Comparison of ENCODE assay signal across 25 mouse cellular contexts in genomic region chr3:135757888-135758287, GRCm38 (mm10).
"Had no signal": no experiment of that assay in that cellular context is flagged by ENCODE, and none has a peak within 500 bp of the region (broad histone marks: within the 10 kb centered on the region; RNA-seq: fewer than 3 reads in every experiment).

No protein-coding gene starts in this region.

- H3K27ac ChIP-seq: heart, adult 2 months; heart, embryonic 13.5 days; heart, embryonic 15.5 days; hindbrain, embryonic 13.5 days; hindbrain, embryonic 15.5 days; hindbrain, postnatal 0 days; kidney, embryonic 15.5 days; kidney, postnatal 0 days; limb, embryonic 13.5 days; limb, embryonic 15.5 days; liver, embryonic 13.5 days had no signal

- H3K27me3 ChIP-seq: heart, embryonic 13.5 days; heart, embryonic 15.5 days; hindbrain, embryonic 13.5 days; hindbrain, embryonic 15.5 days; kidney, embryonic 15.5 days; limb, embryonic 13.5 days; limb, embryonic 15.5 days; liver, embryonic 13.5 days had no signal

- H3K4me1 ChIP-seq: heart, embryonic 13.5 days; heart, embryonic 15.5 days; hindbrain, embryonic 13.5 days; hindbrain, embryonic 15.5 days; kidney, embryonic 15.5 days; limb, embryonic 13.5 days; limb, embryonic 15.5 days had no signal

- H3K36me3 ChIP-seq: heart, embryonic 13.5 days; heart, embryonic 15.5 days; hindbrain, embryonic 13.5 days; hindbrain, embryonic 15.5 days; kidney, embryonic 15.5 days; limb, embryonic 13.5 days; limb, embryonic 15.5 days; liver, embryonic 13.5 days had no signal

- H3K4me2 ChIP-seq: heart, embryonic 11.5 days; heart, embryonic 13.5 days; heart, embryonic 15.5 days; hindbrain, embryonic 13.5 days; hindbrain, embryonic 15.5 days; kidney, embryonic 15.5 days; limb, embryonic 13.5 days; limb, embryonic 15.5 days; liver, embryonic 13.5 days had no signal

- DNase-seq: gastrocnemius, postnatal 14 days; heart, adult 11 months; heart, adult 2 months; heart, postnatal 14 days; heart, postnatal 36 days; kidney, adult 11 months; kidney, adult 2 months; kidney, adult 9 months; kidney, postnatal 14 days; kidney, postnatal 36 days; layer of hippocampus, adult 9-11 months; layer of hippocampus, postnatal 36 days; left cerebral cortex, postnatal 4 days; liver, embryonic 13.5 days had no signal

- ATAC-seq: hindbrain, postnatal 0 days; intestine, embryonic 16.5 days had no signal

- H3K4me3 ChIP-seq: heart, adult 2 months; heart, embryonic 13.5 days; heart, embryonic 15.5 days; hindbrain, embryonic 13.5 days; hindbrain, embryonic 15.5 days; kidney, embryonic 15.5 days; limb, embryonic 13.5 days; limb, embryonic 15.5 days; liver, embryonic 13.5 days had no signal

- H3K9me3 ChIP-seq: heart, embryonic 13.5 days; heart, embryonic 15.5 days; hindbrain, embryonic 13.5 days; hindbrain, embryonic 15.5 days; kidney, embryonic 15.5 days; limb, embryonic 13.5 days; limb, embryonic 15.5 days; liver, embryonic 13.5 days had no signal

- H3K9ac ChIP-seq: heart, embryonic 13.5 days; heart, embryonic 15.5 days; hindbrain, embryonic 13.5 days; hindbrain, embryonic 15.5 days; kidney, embryonic 15.5 days; limb, embryonic 13.5 days; limb, embryonic 15.5 days; liver, embryonic 13.5 days had no signal
